Mouse (Mus musculus) right cerebral cortex, postnatal 36 days (tissue): ENCODE data around the gene Akr1b8.
"Not testable (repeated sequence)": the region's sequence is repeated elsewhere in the genome, so short reads cannot be mapped to it uniquely, and the experiment has no call there.

ENCODE experiments used
- DNase-seq, 2 experiments: peaks; one replicate each; pipeline ENCODE4 v3.0.0; 2022; ENCODE audit warnings: low spot score in 2 of 2, mixed read lengths in 1 of 2

Akr1b8 gene

GRCm38 (mm10) chr6:34346096-34346898, 7.6 kb upstream of the Akr1b8 start:
- peak; percentile 52 for DNase-seq

- DNase-seq, result no peak
These were observed 3.8 kb upstream of the Akr1b8 start for GRCm38 (mm10) chr6:34350037-34350699.

- not testable (repeated sequence) for DNase-seq
These were observed 2.4 kb upstream of the Akr1b8 start for GRCm38 (mm10) chr6:34351481-34351880.

- no peak for DNase-seq
These were observed 1.5 kb upstream of the Akr1b8 start for GRCm38 (mm10) chr6:34352401-34352800.

GRCm38 (mm10) chr6:34354354-34355348, 732 bp downstream of the Akr1b8 start:
- no peak for DNase-seq

- DNase-seq, result no peak
These were observed 1.4 kb downstream of the Akr1b8 start for GRCm38 (mm10) chr6:34355349-34355747.

GRCm38 (mm10) chr6:34355841-34356240, 1.9 kb downstream of the Akr1b8 start:
- DNase-seq, result no peak

- DNase-seq, result no peak
These were observed 10.6 kb downstream of the Akr1b8 start for GRCm38 (mm10) chr6:34364217-34365136.

- DNase-seq, result no peak
These were observed 14.1 kb downstream of the Akr1b8 start for GRCm38 (mm10) chr6:34367998-34368397.

GRCm38 (mm10) chr6:34370081-34370480, 16.2 kb downstream of the Akr1b8 start:
- no peak for DNase-seq

GRCm38 (mm10) chr6:34371700-34372351, 17.9 kb downstream of the Akr1b8 start:
- DNase-seq, result peak; percentile 55 to 68

GRCm38 (mm10) chr6:34373841-34374240, 19.9 kb downstream of the Akr1b8 start:
- DNase-seq, result no peak

- not testable (repeated sequence) for DNase-seq
These were observed 22.0 kb downstream of the Akr1b8 start for GRCm38 (mm10) chr6:34375888-34376287.

- DNase-seq, result no peak
These were observed 29.5 kb downstream of the Akr1b8 start for GRCm38 (mm10) chr6:34383401-34383800.

- DNase-seq, result peak; percentile 70 to 83
These were observed 30.3 kb downstream of the Akr1b8 start, which contains the start of gene Akr1b10 for GRCm38 (mm10) chr6:34384110-34384661. Akr1b10 (plus strand) TSS chr6:34384218.

GRCm38 (mm10) chr6:34384701-34385370, 30.9 kb downstream of the Akr1b8 start:
- DNase-seq, result no peak

GRCm38 (mm10) chr6:34388420-34389156, 34.7 kb downstream of the Akr1b8 start:
- DNase-seq, result no peak

- DNase-seq, result no peak
These were observed 42.0 kb downstream of the Akr1b8 start for GRCm38 (mm10) chr6:34395897-34396296.

- DNase-seq, result no peak
These were observed 44.5 kb downstream of the Akr1b8 start for GRCm38 (mm10) chr6:34398431-34398830.
